Mouse (Mus musculus) E14TG2a.4 (cell line): Measurements from ENCODE around the gene Cblb.

ENCODE experiments used
- H3K27me3 ChIP-seq: 2 replicates; pipeline ENCODE4 v1.6.1; 2014; ENCODE audit warnings: low read length, control low read depth; ENCODE audit not compliant: insufficient read depth
- H3K36me3 ChIP-seq: 2 replicates; pipeline ENCODE4 v1.6.1; 2014; ENCODE audit warnings: low read length, control low read depth; ENCODE audit not compliant: insufficient read depth
- H3K4me1 ChIP-seq: replicated peaks from 2 replicates; pipeline ENCODE4 v1.6.1; 2014; ENCODE audit warnings: low read depth, low read length, control low read depth
- H3K4me3 ChIP-seq: replicated peaks from 2 replicates; pipeline ENCODE4 v1.5.1; 2014; ENCODE audit warnings: mild to moderate bottlenecking, low read length
- H3K9me3 ChIP-seq: 2 replicates; pipeline ENCODE4 v1.6.1; 2014; ENCODE audit warnings: low read length, control low read depth
- CTCF ChIP-seq: conservative IDR thresholded peaks from 2 replicates; pipeline ENCODE4 v1.5.1; 2014; ENCODE audit warnings: low read length
- NANOG ChIP-seq: IDR thresholded peaks from 2 replicates; pipeline ENCODE4 v1.6.1; 2014; ENCODE audit warnings: borderline replicate concordance, low read length, mixed read lengths
- POU5F1 ChIP-seq: IDR thresholded peaks from 2 replicates; pipeline ENCODE4 v1.6.1; 2014; ENCODE audit warnings: low read length, borderline replicate concordance

Cblb gene

GRCm38 (mm10) chr16:52190714-52191113 lies 159.7 kb downstream of the Cblb start:
- Histone ChIP-seq H3K36me3 (peaks cover 20% of the 10 kb centered on the region), H3K4me1 (no peaks in the 10 kb centered on the region), H3K9me3 (no peaks in the 10 kb centered on the region), H3K4me3 (no peak overlapping the region), H3K27me3 (no peaks in the 10 kb centered on the region)
- TF ChIP-seq POU5F1: no peak
- TF ChIP-seq CTCF: no peak
- TF ChIP-seq NANOG: no peak

GRCm38 (mm10) chr16:52194040-52194439 lies 163.0 kb downstream of the Cblb start:
- Histone ChIP-seq H3K4me3 (no peak overlapping the region), H3K4me1 (no peaks in the 10 kb centered on the region), H3K27me3 (no peaks in the 10 kb centered on the region), H3K36me3 (peaks cover 16% of the 10 kb centered on the region), H3K9me3 (0 out of 2 replicates have a peak, but pooled peaks cover 6% of the 10 kb centered on the region)
- TF ChIP-seq POU5F1: no peak
- TF ChIP-seq NANOG: no peak

GRCm38 (mm10) chr16:52194866-52195265 lies 163.8 kb downstream of the Cblb start:
- no peak overlapping the region for H3K4me3 ChIP-seq
- H3K9me3 ChIP-seq: 0 out of 2 replicates have a peak, but pooled peaks cover 6% of the 10 kb centered on the region
- H3K27me3 ChIP-seq: no peaks in the 10 kb centered on the region
- peaks cover 12% of the 10 kb centered on the region; the same call in 1 of the 2 replicates for H3K36me3 ChIP-seq
- TF ChIP-seq POU5F1: no peak
- TF ChIP-seq CTCF: no peak
- no peak for TF ChIP-seq NANOG
- no peaks in the 10 kb centered on the region for H3K4me1 ChIP-seq

GRCm38 (mm10) chr16:52200107-52200506 lies 169.1 kb downstream of the Cblb start:
- Histone ChIP-seq H3K4me1 (no peaks in the 10 kb centered on the region), H3K4me3 (no peak overlapping the region), H3K9me3 (0 out of 2 replicates have a peak, but pooled peaks cover 6% of the 10 kb centered on the region), H3K36me3 (0 out of 2 replicates have a peak, but pooled peaks cover 9% of the 10 kb centered on the region), H3K27me3 (no peaks in the 10 kb centered on the region)
- TF ChIP-seq CTCF (no peak), NANOG (no peak), POU5F1 (no peak)

- H3K9me3 ChIP-seq: no peaks in the 10 kb centered on the region
- TF ChIP-seq NANOG (no peak), POU5F1 (no peak), CTCF (no peak)
- H3K36me3 ChIP-seq: no peaks in the 10 kb centered on the region
- no peaks in the 10 kb centered on the region for H3K27me3 ChIP-seq
- H3K4me1 ChIP-seq: no peaks in the 10 kb centered on the region
- H3K4me3 ChIP-seq: no peak overlapping the region
Measured at GRCm38 (mm10) chr16:52210844-52211606, 180.0 kb downstream of the Cblb start.

GRCm38 (mm10) chr16:52219069-52219468 lies 188.0 kb downstream of the Cblb start:
- Histone ChIP-seq H3K36me3 (no peaks in the 10 kb centered on the region), H3K9me3 (no peaks in the 10 kb centered on the region), H3K4me1 (no peaks in the 10 kb centered on the region), H3K27me3 (no peaks in the 10 kb centered on the region), H3K4me3 (no peak overlapping the region)
- TF ChIP-seq CTCF (peak; percentile 59), POU5F1 (no peak)

GRCm38 (mm10) chr16:52222896-52223295 lies 191.9 kb downstream of the Cblb start:
- Histone ChIP-seq H3K4me3 (no peak overlapping the region), H3K36me3 (no peaks in the 10 kb centered on the region), H3K27me3 (no peaks in the 10 kb centered on the region), H3K4me1 (no peaks in the 10 kb centered on the region), H3K9me3 (no peaks in the 10 kb centered on the region)
- TF ChIP-seq NANOG: no peak
- TF ChIP-seq POU5F1: no peak
- TF ChIP-seq CTCF: no peak

GRCm38 (mm10) chr16:52229446-52229845 lies 198.4 kb downstream of the Cblb start:
- TF ChIP-seq POU5F1 (no peak), NANOG (no peak), CTCF (no peak)
- Histone ChIP-seq H3K9me3 (no peaks in the 10 kb centered on the region), H3K4me3 (no peak overlapping the region), H3K4me1 (peaks cover 7% of the 10 kb centered on the region), H3K36me3 (no peaks in the 10 kb centered on the region), H3K27me3 (no peaks in the 10 kb centered on the region)

- Histone ChIP-seq H3K4me3 (no peak overlapping the region), H3K36me3 (no peaks in the 10 kb centered on the region), H3K9me3 (no peaks in the 10 kb centered on the region), H3K4me1 (peaks cover 7% of the 10 kb centered on the region), H3K27me3 (no peaks in the 10 kb centered on the region)
- no peak for TF ChIP-seq CTCF
- no peak for TF ChIP-seq NANOG
- no peak for TF ChIP-seq POU5F1
Measured at GRCm38 (mm10) chr16:52229930-52230329, 198.9 kb downstream of the Cblb start.
